Mouse (Mus musculus) thymus, postnatal 25 days (tissue): ENCODE results near the gene Ephb2.

Experiments used
- DNase-seq: peaks from one replicate; pipeline ENCODE4 v3.0.0; 2022

Gene Ephb2

GRCm38 (mm10) chr4:136726941-136727340 lies 108.8 kb downstream of the Ephb2 start:
- no peak for DNase-seq

- DNase-seq, result no peak
Measured at GRCm38 (mm10) chr4:136724731-136725130, 111.1 kb downstream of the Ephb2 start.

GRCm38 (mm10) chr4:136722361-136723082 lies 113.3 kb downstream of the Ephb2 start:
- no peak for DNase-seq

GRCm38 (mm10) chr4:136721937-136722336 lies 113.9 kb downstream of the Ephb2 start:
- no peak for DNase-seq

GRCm38 (mm10) chr4:136720025-136720424 lies 115.8 kb downstream of the Ephb2 start:
- DNase-seq, result no peak

GRCm38 (mm10) chr4:136718193-136718986 lies 117.4 kb downstream of the Ephb2 start:
- no peak for DNase-seq

- no peak for DNase-seq
Measured at GRCm38 (mm10) chr4:136716561-136716972, 119.2 kb downstream of the Ephb2 start.

GRCm38 (mm10) chr4:136714530-136714929 lies 121.3 kb downstream of the Ephb2 start:
- no peak for DNase-seq

- DNase-seq, result no peak
Measured at GRCm38 (mm10) chr4:136713889-136714288, 121.9 kb downstream of the Ephb2 start.

- peak; percentile 12 for DNase-seq
Measured at GRCm38 (mm10) chr4:136713431-136713830, 122.4 kb downstream of the Ephb2 start.

GRCm38 (mm10) chr4:136711985-136712768 lies 123.6 kb downstream of the Ephb2 start:
- peak; percentile 22 for DNase-seq

- DNase-seq, result no peak
Measured at GRCm38 (mm10) chr4:136710345-136710744, 125.4 kb downstream of the Ephb2 start.

GRCm38 (mm10) chr4:136708956-136709355 lies 126.8 kb downstream of the Ephb2 start:
- DNase-seq, result no peak

- DNase-seq, result no peak
Measured at GRCm38 (mm10) chr4:136706696-136707095, 129.1 kb downstream of the Ephb2 start.

GRCm38 (mm10) chr4:136705091-136705490 lies 130.7 kb downstream of the Ephb2 start:
- no peak for DNase-seq

- DNase-seq, result no peak
Measured at GRCm38 (mm10) chr4:136704551-136704950, 131.2 kb downstream of the Ephb2 start.

GRCm38 (mm10) chr4:136703351-136703750 lies 132.4 kb downstream of the Ephb2 start:
- no peak for DNase-seq

GRCm38 (mm10) chr4:136702456-136702855 lies 133.3 kb downstream of the Ephb2 start:
- no peak for DNase-seq

- DNase-seq, result no peak
Measured at GRCm38 (mm10) chr4:136701236-136701635, 134.6 kb downstream of the Ephb2 start.

GRCm38 (mm10) chr4:136699084-136699450 lies 136.7 kb downstream of the Ephb2 start:
- DNase-seq, result no peak

GRCm38 (mm10) chr4:136698404-136699083 lies 137.2 kb downstream of the Ephb2 start:
- no peak for DNase-seq

- DNase-seq, result no peak
Measured at GRCm38 (mm10) chr4:136697325-136697724, 138.5 kb downstream of the Ephb2 start.
